Mouse (Mus musculus) bone marrow macrophage, adult 2 months (primary cell): ENCODE results near the gene Bend5.

Source experiments
- CTCF ChIP-seq: IDR thresholded peaks from 2 replicates; pipeline ENCODE4 v1.5.1; 2012; ENCODE audit warnings: low read depth, mild to moderate bottlenecking, low read length, moderate library complexity
- POLR2A ChIP-seq: IDR thresholded peaks from 2 replicates; pipeline ENCODE4 v1.6.1; 2012; ENCODE audit warnings: mild to moderate bottlenecking, low read depth, low read length, borderline replicate concordance

GRCm38 (mm10) chr4:111419476-111419875 lies 4.7 kb downstream of the Bend5 start:
- no peak for TF ChIP-seq POLR2A
- no peak for TF ChIP-seq CTCF
